Mouse (Mus musculus) splenic B cell, adult 2 months (primary cell): ENCODE results near the gene Trdmt1.

ENCODE experiments used
- DNase-seq: peaks from one replicate; pipeline ENCODE4 v3.0.0-alpha.2; 2011; ENCODE audit warnings: low read depth, low spot score
- H3K27me3 ChIP-seq: 2 replicates; pipeline ENCODE4 v1.6.1; 2012; ENCODE audit warnings: mild to moderate bottlenecking, low read length, moderate library complexity, mixed read lengths; ENCODE audit not compliant: control insufficient read depth, poor library complexity, insufficient read depth, severe bottlenecking
- H3K36me3 ChIP-seq: 2 replicates; pipeline ENCODE4 v1.6.1; 2012; ENCODE audit warnings: mild to moderate bottlenecking, low read length, moderate library complexity, mixed read lengths; ENCODE audit not compliant: control insufficient read depth, poor library complexity, insufficient read depth, severe bottlenecking

Gene Trdmt1

DNA sequence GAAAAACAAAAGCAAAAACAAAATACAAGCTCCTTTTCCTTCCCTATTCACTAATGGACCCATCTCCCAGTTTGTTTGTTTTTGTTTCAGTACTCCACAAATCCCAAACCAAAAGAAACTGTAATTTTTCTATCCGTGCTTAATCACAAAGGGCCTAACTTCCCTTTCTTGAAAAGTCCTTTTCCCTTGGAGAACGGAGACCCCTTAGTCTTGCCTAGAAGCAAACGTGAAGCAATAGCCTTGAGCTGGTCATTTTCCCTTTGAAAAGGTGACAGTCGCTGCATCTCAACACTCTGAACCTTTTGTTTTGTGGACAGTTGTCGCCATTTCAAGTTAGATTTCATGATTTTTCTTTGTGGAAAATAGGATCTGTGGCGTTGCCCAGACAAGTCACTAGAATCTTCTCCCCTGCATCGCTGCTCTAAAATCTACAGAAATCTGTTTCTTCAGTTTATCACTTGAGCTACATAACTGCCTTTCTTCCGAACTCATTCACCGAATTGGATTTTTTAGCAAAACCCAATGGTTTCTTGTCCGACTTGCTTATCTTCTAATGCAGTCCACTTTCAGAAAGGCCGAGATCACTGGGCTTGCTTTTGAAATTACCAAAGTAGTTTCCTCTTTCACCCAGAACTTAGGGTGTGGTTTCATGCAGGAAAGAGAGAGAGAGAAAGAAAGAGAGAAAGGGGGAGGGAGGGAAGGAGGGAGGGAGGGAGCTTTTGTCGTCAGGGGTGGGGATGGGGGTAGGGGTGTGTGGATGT lies 28.4 kb upstream of the Trdmt1 start:
- Histone ChIP-seq H3K36me3 (peaks cover 4% of the 10 kb centered on the region; the same call in 1 of the 2 replicates), H3K27me3 (no peaks in the 10 kb centered on the region)
- peak; percentile 50 for DNase-seq

- H3K36me3 ChIP-seq = peaks cover 4% of the 10 kb centered on the region; the same call in 1 of the 2 replicates
- H3K27me3 ChIP-seq = no peaks in the 10 kb centered on the region
- no peak for DNase-seq
Measured at GRCm38 (mm10) chr2:13572101-13572553, 27.7 kb upstream of the Trdmt1 start.

GRCm38 (mm10) chr2:13570122-13570521 lies 25.7 kb upstream of the Trdmt1 start:
- no peaks in the 10 kb centered on the region for H3K36me3 ChIP-seq
- no peak for DNase-seq
- no peaks in the 10 kb centered on the region for H3K27me3 ChIP-seq

DNA sequence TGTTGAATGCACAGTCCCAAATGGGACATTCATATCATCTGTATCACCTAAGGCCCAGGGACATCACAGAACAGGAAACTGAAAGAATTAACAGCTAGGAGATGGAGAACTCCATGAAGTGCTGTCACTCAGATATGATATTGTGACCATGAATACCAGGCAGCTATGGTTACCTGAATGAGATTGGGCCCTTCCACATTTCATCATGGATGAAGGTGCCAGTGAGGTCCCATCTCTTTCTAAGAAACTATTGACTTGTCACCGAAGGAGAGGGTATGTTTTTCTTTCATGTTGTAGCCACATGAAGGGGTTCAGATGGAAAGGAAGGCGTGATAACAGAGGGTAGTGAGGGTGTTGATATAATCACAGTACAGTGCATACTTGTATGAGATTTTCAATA lies 15.9 kb upstream of the Trdmt1 start:
- Histone ChIP-seq H3K27me3 (no peaks in the 10 kb centered on the region), H3K36me3 (no peaks in the 10 kb centered on the region)
- DNase-seq = no peak

DNA sequence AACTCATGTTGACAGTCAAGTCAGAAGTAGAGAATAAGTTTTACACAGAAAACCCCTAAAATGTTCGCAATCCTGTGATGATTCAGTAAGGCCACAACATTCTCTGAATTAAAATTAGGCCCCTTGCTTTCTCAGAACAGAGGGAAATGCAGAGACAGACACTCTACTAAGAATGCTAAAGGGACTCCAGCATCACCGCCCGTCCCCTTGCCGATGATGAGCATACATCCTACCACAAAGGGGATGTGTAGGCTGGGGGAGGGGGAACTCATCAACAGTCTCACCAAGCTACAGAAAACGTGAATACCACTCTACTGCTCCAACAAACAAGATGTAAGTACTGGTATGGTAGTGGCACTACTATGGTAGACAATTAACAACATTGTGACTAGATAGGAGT lies 15.3 kb upstream of the Trdmt1 start:
- Histone ChIP-seq H3K27me3 (no peaks in the 10 kb centered on the region), H3K36me3 (no peaks in the 10 kb centered on the region)
- DNase-seq = no peak

DNA sequence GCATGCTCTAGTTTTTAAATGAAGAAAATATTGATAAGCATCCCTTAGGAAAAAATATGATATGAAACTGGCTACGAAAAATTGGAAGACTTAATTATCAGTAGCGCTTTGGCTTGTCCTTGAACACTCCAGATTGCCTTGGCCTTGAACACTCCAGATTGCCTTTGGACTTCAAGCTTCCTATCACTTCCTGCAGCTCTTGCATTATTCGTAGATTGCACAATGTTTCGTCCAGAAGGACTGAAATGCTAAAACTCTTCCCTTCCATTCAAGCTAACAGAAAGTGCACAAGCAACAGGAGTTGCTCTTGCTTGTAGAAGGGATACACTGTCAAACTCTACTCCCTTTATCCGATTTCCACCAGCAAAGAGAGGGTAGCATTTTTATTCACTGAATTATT lies 14.8 kb upstream of the Trdmt1 start:
- H3K27me3 ChIP-seq = no peaks in the 10 kb centered on the region
- H3K36me3 ChIP-seq = no peaks in the 10 kb centered on the region
- no peak for DNase-seq

- no peaks in the 10 kb centered on the region for H3K27me3 ChIP-seq
Measured at GRCm38 (mm10) chr2:13558607-13559262, 14.3 kb upstream of the Trdmt1 start.

DNA sequence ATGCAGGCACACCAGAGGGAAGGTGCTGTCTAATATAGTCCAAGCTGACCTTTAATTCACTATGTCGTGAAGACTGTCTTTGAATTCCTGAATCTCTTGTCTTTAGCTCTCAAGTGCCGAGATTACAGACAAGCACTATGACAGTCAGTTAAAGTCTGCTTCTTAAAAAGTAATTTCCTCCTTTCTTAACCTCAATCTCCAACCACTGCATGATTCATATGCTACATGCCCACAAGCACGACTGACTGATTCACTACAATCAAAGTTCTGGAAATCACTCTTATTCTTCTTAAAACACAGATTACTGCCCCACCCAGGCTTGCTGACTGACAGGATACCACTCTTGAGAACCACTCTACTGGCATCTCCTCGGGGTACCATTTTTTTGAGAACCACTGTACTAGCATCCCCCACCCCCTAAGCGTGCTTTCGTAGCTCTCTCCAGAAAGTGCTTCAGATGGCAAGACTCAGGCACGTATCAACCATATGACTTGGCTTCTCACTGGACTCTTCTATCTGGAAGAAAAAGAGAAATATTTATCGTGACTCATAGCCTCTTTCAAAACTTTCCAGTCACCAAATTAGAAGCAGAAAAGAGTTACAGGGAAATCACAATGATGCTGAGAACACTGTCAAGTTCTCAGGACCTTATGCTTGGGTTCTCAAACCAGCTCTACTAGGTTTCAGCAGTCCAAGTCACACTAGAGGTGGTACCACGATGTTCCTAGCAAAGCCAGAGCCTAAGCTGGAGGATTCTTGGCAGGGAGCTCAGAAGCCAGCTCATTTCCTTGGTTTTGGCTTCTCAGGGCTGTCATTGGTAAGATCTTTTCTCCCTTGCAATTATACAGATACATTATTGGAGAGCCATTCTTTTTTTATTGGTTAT lies 12.9 kb upstream of the Trdmt1 start:
- DNase-seq = peak; percentile 40
- Histone ChIP-seq H3K27me3 (no peaks in the 10 kb centered on the region), H3K36me3 (no peaks in the 10 kb centered on the region)

More at GRCm38 (mm10) chr2:13558607-13559262, 14.3 kb upstream of the Trdmt1 start:
- DNase-seq = peak; percentile 91
- H3K36me3 ChIP-seq = no peaks in the 10 kb centered on the region

DNA sequence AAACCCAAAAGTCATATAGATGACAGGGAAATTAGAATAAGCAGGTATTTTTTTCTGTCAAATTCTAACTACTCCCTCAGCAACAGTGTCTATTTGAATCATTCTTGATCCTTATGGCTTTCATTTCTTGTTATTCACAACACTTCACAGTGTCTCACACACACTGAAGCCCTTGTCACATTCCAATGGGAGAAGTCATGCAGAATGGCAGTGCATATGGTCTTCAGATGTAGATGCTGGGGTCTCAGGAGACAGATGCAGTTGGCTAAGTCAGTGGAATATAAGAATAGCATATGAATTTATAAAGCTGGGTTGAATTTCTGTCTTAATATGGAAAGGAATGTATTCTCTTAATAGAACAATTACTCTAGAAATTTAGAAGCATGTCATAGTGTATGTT lies 11.8 kb upstream of the Trdmt1 start:
- Histone ChIP-seq H3K36me3 (no peaks in the 10 kb centered on the region), H3K27me3 (no peaks in the 10 kb centered on the region)
- no peak for DNase-seq

DNA sequence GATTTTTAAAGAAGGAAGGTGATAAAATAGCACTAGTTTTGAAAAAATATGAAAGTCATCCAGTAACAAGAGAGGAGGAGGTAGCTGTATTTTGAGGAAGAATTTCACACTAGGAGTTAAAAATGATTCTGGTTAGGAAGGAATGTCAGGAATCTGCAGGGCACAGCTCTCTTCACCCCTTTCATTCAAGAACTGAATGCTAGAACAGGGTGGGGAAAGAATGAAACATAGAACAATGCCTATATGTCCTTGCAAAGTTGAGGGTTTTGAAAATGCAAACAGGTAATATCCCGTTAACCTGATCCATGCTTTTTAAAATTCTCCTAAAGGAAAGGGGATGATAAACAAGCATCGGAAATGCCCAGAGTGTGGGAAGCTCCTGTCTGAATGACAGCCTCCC lies 9.5 kb upstream of the Trdmt1 start:
- H3K36me3 ChIP-seq = no peaks in the 10 kb centered on the region
- no peak for DNase-seq
- no peaks in the 10 kb centered on the region for H3K27me3 ChIP-seq

DNA sequence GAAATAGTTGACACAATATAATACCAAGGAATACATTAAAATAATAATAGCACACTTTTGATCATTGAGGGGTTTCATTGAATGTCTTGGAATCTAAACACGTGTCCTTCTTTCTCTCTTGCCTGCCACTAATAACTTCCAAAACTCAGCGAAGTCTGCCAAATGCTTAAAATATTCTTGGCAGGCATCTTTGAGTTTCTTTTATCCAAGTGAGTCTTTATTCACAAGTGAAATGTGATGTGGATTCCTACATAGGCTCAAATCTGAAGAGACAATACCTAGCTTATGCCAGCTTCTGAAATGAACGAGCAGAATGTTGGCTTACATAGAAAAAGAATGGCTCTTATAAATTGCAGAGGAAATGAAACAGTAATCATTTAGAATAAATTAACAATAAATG lies 4.3 kb upstream of the Trdmt1 start:
- Histone ChIP-seq H3K36me3 (no peaks in the 10 kb centered on the region), H3K27me3 (no peaks in the 10 kb centered on the region)
- no peak for DNase-seq

DNA sequence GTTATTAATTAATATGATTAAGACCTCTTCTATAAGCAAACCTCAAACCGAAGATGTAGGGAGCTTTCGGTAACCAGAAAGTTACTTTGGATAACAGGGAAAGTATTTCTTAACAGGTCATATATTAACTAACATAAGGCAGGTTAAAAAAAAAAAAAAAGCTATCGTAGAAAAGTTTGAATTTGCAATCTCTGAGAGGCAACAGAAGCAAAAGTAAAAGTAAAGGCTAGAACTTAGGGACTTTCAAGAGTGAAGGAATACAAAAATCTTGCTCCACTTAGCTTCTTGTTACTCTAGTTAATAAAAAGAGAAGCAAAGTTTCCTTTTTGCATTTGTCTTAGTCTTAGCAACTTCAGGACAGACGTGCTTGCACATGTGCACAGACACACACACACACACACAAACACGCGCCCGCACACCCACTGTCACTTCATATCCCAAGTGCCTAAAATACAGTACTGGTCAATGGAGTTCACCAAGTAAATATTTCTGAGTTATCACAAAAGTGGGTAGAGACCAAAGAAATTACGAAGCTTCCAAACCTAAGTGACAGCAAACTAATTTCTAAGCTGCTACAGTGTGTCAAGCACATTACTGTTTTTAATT lies 846 bp downstream of the Trdmt1 start:
- DNase-seq = peak; percentile 22
- Histone ChIP-seq H3K36me3 (no peaks in the 10 kb centered on the region), H3K27me3 (no peaks in the 10 kb centered on the region)

DNA sequence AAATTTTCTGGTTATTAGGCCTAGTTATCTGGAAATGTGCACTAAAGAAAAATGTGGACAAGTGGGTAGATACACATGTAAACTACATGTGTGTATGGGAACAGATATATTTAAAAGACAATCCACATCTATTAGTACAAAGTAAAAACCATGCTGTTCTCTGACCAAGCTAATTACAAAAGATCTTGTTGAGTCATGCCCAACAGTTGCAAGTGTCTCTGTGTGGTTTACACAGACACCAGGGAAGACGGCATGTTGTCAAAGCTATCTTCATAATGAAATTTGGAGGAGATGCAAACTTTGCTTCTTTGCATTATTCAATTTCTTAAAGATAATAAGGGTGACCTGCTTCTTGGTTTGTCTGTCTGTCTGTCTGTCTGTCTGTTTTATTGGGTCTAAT lies 4.6 kb downstream of the Trdmt1 start:
- no peak for DNase-seq
- no peaks in the 10 kb centered on the region for H3K36me3 ChIP-seq
- H3K27me3 ChIP-seq = no peaks in the 10 kb centered on the region

DNA sequence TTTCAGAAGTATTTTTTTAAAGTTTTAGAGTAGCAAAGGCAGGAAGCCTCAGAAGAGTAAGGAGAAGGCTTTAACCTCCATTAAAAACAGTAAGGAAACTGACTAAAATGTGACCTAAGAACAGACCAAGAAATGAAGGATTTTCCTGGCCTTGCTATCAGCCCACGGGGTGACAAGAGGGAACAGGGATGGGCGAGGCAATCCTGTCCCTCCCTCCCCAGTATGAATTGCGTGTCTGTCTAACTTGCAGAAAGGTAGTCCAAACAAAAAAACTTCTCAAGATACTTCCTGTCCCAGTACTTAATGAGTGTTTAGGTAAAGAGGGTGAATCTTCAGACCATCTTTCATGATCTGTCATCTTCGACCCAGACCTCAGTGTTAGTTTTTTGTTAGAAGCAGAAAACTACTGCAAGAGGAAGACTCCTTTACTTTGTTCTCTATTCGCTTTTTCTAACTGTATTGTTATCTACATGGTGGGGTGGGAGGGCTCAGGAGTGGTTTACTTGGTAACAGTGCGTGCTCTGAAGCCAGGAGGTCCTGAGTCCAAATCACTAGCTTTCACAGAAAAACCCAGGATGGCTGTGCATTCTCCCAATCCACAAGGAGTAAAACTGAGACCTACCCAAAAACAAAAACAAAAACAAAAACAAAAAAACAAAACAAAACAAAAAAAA lies 5.6 kb downstream of the Trdmt1 start:
- Histone ChIP-seq H3K27me3 (no peaks in the 10 kb centered on the region), H3K36me3 (no peaks in the 10 kb centered on the region)
- DNase-seq = no peak
